Mouse (Mus musculus) ovary, adult 2 months (tissue): ENCODE data around the gene Rcan2. TPM values are rescaled to one million over a fixed set of nuclear protein-coding genes. Genes with fewer than 3 reads are reported as not detected.

Experiments
- polyA plus RNA-seq: library from polyadenylated mRNA; depleted of rRNA; stranded (reverse); fragments of >200 nt; gene quantifications from 2 replicates; pipeline ENCODE4 v1.2.3, GENCODE M21; 2012; rRNA removed

The Rcan2 gene
- 5.7 and 7.7 TPM in 2 replicates for polyA plus RNA-seq

DNA sequence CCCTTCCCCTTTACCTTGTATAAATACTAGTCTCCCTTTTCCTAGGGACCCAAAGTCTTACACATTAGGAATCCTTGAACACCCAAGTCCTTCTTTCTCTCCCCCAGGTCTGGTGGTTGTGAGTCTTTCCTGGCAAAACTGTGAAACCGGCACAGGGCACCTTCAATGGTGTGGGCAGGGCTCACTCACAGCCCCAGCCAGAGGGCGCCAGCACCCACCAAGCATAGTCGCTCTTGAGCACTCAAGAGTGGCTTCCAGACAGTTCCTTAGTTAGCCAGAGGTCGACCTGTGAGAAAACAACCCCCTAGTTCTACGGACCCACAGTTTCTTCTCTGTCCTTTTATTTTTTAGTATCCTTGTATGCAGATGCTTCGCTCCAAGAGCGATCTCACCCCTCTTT is at the start of gene Rcan2:
TSS of gene Rcan2 (plus strand) at position 275 of the 400 bp plus-strand sequence.

GRCm38 (mm10) chr17:44078631-44079350 is 277.6 kb downstream of the Rcan2 start, which contains the start of gene Enpp5:
Enpp5 (plus strand) TSS chr17:44078813.

Other genes starting within 250 kb of the Rcan2 start
- gene Pla2g7, start 233.3 kb upstream of the Rcan2 start, polyA plus RNA-seq, result 2.7 and 3.8 TPM in 2 replicates
- 0.03 TPM in 1 of 2 replicates, not detected in the other for gene Tdrd6, start 171.1 kb upstream of the Rcan2 start, polyA plus RNA-seq
- gene Slc25a27, start 134.1 kb upstream of the Rcan2 start, polyA plus RNA-seq, result 6.2 and 7.0 TPM in 2 replicates
- 1.2 and 1.4 TPM in 2 replicates for gene Cyp39a1, start 133.9 kb upstream of the Rcan2 start, polyA plus RNA-seq